28 mouse cellular contexts compared by ENCODE assay signal in genomic region chr11:4022111-4022510, GRCm38 (mm10). TPM values are rescaled to one million over a fixed set of nuclear protein-coding genes. Genes with fewer than 3 reads are reported as not detected.
"Had no signal": no experiment of that assay in that cellular context is flagged by ENCODE, and none has a peak within 500 bp of the region (broad histone marks: within the 10 kb centered on the region; RNA-seq: fewer than 3 reads in every experiment).

No protein-coding gene starts in this region.

RNA-seq across cellular contexts. Expression of gene Sec14l4, which starts 9.2 kb away (rescaled TPM):
- total RNA-seq: common myeloid progenitor, adult 5-6 weeks; forebrain, postnatal 0 days; gastrocnemius, adult 18-20 months; gastrocnemius, adult 2 months; gastrocnemius, adult 8-10 months; gastrocnemius, postnatal 14 days; gastrocnemius, postnatal 25 days; gastrocnemius, postnatal 36 days; granulocyte monocyte progenitor cell, adult 5-6 weeks had no signal
- polyA plus RNA-seq: embryonic facial prominence, embryonic 10.5 days; embryonic facial prominence, embryonic 11.5 days; embryonic facial prominence, embryonic 12.5 days; erythroblast, embryonic 14.5 days; forebrain, embryonic 10.5 days; forebrain, embryonic 11.5 days; forebrain, embryonic 12.5 days; forebrain, embryonic 13.5 days; forebrain, embryonic 14.5 days; forebrain, embryonic 15.5 days; forebrain, embryonic 16.5 days; forebrain, postnatal 0 days had no signal

RNA-seq across cellular contexts. Expression of gene Gal3st1, which starts 38.7 kb away (rescaled TPM):
- polyA plus RNA-seq: erythroblast, embryonic 14.5 days had no signal

RNA-seq across cellular contexts. Expression of gene Sec14l3, which starts 42.5 kb away (rescaled TPM):
- total RNA-seq: common myeloid progenitor, adult 5-6 weeks; gastrocnemius, adult 18-20 months; gastrocnemius, adult 2 months; gastrocnemius, adult 8-10 months; gastrocnemius, postnatal 10 days; gastrocnemius, postnatal 14 days; gastrocnemius, postnatal 25 days; gastrocnemius, postnatal 36 days; gastrocnemius, postnatal 4 days; granulocyte monocyte progenitor cell, adult 5-6 weeks; heart, adult 2 months had no signal
- polyA plus RNA-seq: embryonic facial prominence, embryonic 10.5 days; embryonic facial prominence, embryonic 11.5 days; embryonic facial prominence, embryonic 12.5 days; embryonic facial prominence, embryonic 13.5 days; erythroblast, embryonic 14.5 days; forebrain, embryonic 10.5 days had no signal

RNA-seq across cellular contexts. Expression of gene 4930556J24Rik, which starts 45.5 kb away (rescaled TPM):
- total RNA-seq: common myeloid progenitor, adult 5-6 weeks; forebrain, postnatal 0 days; gastrocnemius, adult 18-20 months; gastrocnemius, adult 2 months; gastrocnemius, adult 8-10 months; gastrocnemius, postnatal 10 days; gastrocnemius, postnatal 14 days; gastrocnemius, postnatal 25 days; gastrocnemius, postnatal 36 days; gastrocnemius, postnatal 4 days; granulocyte monocyte progenitor cell, adult 5-6 weeks; heart, adult 18-20 months; heart, adult 2 months; heart, adult 8-10 months had no signal
- polyA plus RNA-seq: embryonic facial prominence, embryonic 11.5 days; embryonic facial prominence, embryonic 14.5 days; erythroblast, embryonic 14.5 days; forebrain, embryonic 11.5 days; forebrain, embryonic 13.5 days; forebrain, embryonic 14.5 days; forebrain, embryonic 15.5 days; forebrain, postnatal 0 days; gonadal fat pad, adult 2 months; heart, adult 2 months had no signal
